Mouse (Mus musculus) neural tube, embryonic 14.5 days (tissue): ENCODE results near the gene Dpm2. TPM values are rescaled to one million over a fixed set of nuclear protein-coding genes. Genes with fewer than 3 reads are reported as not detected.

Experiments used
- ATAC-seq: fragments of 200-750 bp; cut with Nextera tagmentation; 2 replicates; pipeline ENCODE4 v1.8.0; 2017; ENCODE audit warnings: low read depth, mild to moderate bottlenecking, moderate TSS enrichment, moderate library complexity
- H3K27ac ChIP-seq: fragments of 300-500 bp; sonication (generic); 2 replicates; pipeline ENCODE4 v1.5.1; 2014; ENCODE audit warnings: low read depth, mild to moderate bottlenecking, control low read depth, low read length, moderate library complexity, mixed read lengths
- H3K27me3 ChIP-seq: fragments of 300-500 bp; sonication (generic); 2 replicates; pipeline ENCODE4 v1.6.1; 2014; ENCODE audit warnings: low read length; ENCODE audit not compliant: control insufficient read depth, insufficient read depth
- H3K36me3 ChIP-seq: fragments of 300-500 bp; sonication (generic); 2 replicates; pipeline ENCODE4 v1.6.1; 2014; ENCODE audit warnings: low read length, mixed read lengths; ENCODE audit not compliant: control insufficient read depth, insufficient read depth
- H3K4me1 ChIP-seq: fragments of 300-500 bp; sonication (generic); 2 replicates; pipeline ENCODE4 v1.6.1; 2014; ENCODE audit warnings: low read length; ENCODE audit not compliant: control insufficient read depth, insufficient read depth
- H3K4me2 ChIP-seq: fragments of 300-500 bp; sonication (generic); 2 replicates; pipeline ENCODE4 v1.6.1; 2014; ENCODE audit warnings: mild to moderate bottlenecking, low read depth, low read length, control low read depth
- H3K4me3 ChIP-seq: fragments of 300-500 bp; sonication (generic); 2 replicates; pipeline ENCODE4 v1.5.1; 2014; ENCODE audit warnings: low read depth, low read length, control low read depth, mixed read lengths
- H3K9ac ChIP-seq: fragments of 300-500 bp; sonication (generic); replicated peaks from 2 replicates; pipeline ENCODE4 v1.6.1; 2014; ENCODE audit warnings: low read depth, mild to moderate bottlenecking, control low read depth, low read length, mixed read lengths
- H3K9me3 ChIP-seq: fragments of 300-500 bp; sonication (generic); 2 replicates; pipeline ENCODE4 v1.6.1; 2016; ENCODE audit warnings: low read length; ENCODE audit not compliant: control insufficient read depth
- WGBS: fragments of 180-500 bp; shearing (Covaris S2); extraction: QIAGEN DNeasy Blood & Tissue Kit; methylation state at CpG from one replicate; pipeline ENCODE4 v1.1.7; 2014; 5-methylcytosine and 5-hydroxymethylcytosine counted together
- polyA plus RNA-seq: library from polyadenylated mRNA; unstranded; fragments of >200 nt; fragmentation: Nextera tagmentation; extraction: Ambion mirVana; gene quantifications from 2 replicates; pipeline ENCODE4 v1.2.1, GENCODE M21; 2014

Gene Dpm2
- polyA plus RNA-seq, 1 experiment from 2014 or later: 157 TPM

- peaks cover 12% of the 10 kb centered on the region; the same call in 1 of the 2 replicates for H3K4me1 ChIP-seq
- WGBS: 78% methylated on average over 7 of the region's 7 CpGs
- no peak overlapping the region for H3K4me3 ChIP-seq
- no peak overlapping the region for H3K9ac ChIP-seq
- H3K9me3 ChIP-seq: no peaks in the 10 kb centered on the region
- no peak overlapping the region for H3K4me2 ChIP-seq
- H3K27ac ChIP-seq: no peak overlapping the region
- no peaks in the 10 kb centered on the region for H3K36me3 ChIP-seq
- H3K27me3 ChIP-seq: no peaks in the 10 kb centered on the region
- no peak for ATAC-seq
Observed at GRCm38 (mm10) chr2:32553592-32554148, 17.0 kb upstream of the Dpm2 start.

- Histone ChIP-seq H3K4me1 (peaks cover 16% of the 10 kb centered on the region; the same call in 1 of the 2 replicates), H3K4me2 (no peak overlapping the region), H3K4me3 (no peak overlapping the region), H3K9ac (no peak overlapping the region), H3K27me3 (no peaks in the 10 kb centered on the region), H3K27ac (no peak overlapping the region), H3K9me3 (no peaks in the 10 kb centered on the region), H3K36me3 (no peaks in the 10 kb centered on the region)
- 39% methylated on average over 4 of the region's 4 CpGs for WGBS
- no peak for ATAC-seq
Observed at GRCm38 (mm10) chr2:32555484-32555883, 15.2 kb upstream of the Dpm2 start.

- Histone ChIP-seq H3K27me3 (no peaks in the 10 kb centered on the region), H3K27ac (peak overlapping the region; percentile 16; the same call in 1 of the 2 replicates), H3K9me3 (no peaks in the 10 kb centered on the region), H3K9ac (no peak overlapping the region), H3K4me1 (peaks cover 14% of the 10 kb centered on the region; the same call in 1 of the 2 replicates), H3K4me3 (no peak overlapping the region), H3K4me2 (no peak overlapping the region), H3K36me3 (no peaks in the 10 kb centered on the region)
- WGBS: 67% methylated on average over 7 of the region's 7 CpGs
- ATAC-seq: no peak
Observed at GRCm38 (mm10) chr2:32556019-32556418, 14.6 kb upstream of the Dpm2 start.

- Histone ChIP-seq H3K4me2 (no peak overlapping the region), H3K27me3 (no peaks in the 10 kb centered on the region), H3K36me3 (peaks cover 11% of the 10 kb centered on the region; the same call in 1 of the 2 replicates), H3K9me3 (no peaks in the 10 kb centered on the region), H3K27ac (peak overlapping the region; percentile 71), H3K9ac (no peak overlapping the region), H3K4me1 (peaks cover 14% of the 10 kb centered on the region; the same call in 1 of the 2 replicates), H3K4me3 (no peak overlapping the region)
- 3% methylated on average over 5 of the region's 5 CpGs for WGBS
- ATAC-seq: peak; percentile 87
Observed at GRCm38 (mm10) chr2:32559570-32559969, 11.1 kb upstream of the Dpm2 start.

- no peak for ATAC-seq
- no peaks in the 10 kb centered on the region for H3K9me3 ChIP-seq
Observed at GRCm38 (mm10) chr2:32566536-32567063, 4.1 kb upstream of the Dpm2 start.

GRCm38 (mm10) chr2:32568149-32568548 lies 2.5 kb upstream of the Dpm2 start:
- Histone ChIP-seq H3K9ac (0 out of 2 replicates have a peak overlapping the region, but pooled peaks have one; percentile 7), H3K4me3 (no peak overlapping the region), H3K4me2 (no peak overlapping the region), H3K27ac (no peak overlapping the region), H3K27me3 (no peaks in the 10 kb centered on the region), H3K9me3 (no peaks in the 10 kb centered on the region), H3K4me1 (peaks cover 11% of the 10 kb centered on the region), H3K36me3 (peaks cover 35% of the 10 kb centered on the region)
- ATAC-seq: no peak
- 78% methylated on average over 5 of the region's 5 CpGs for whole genome bisulfite sequencing

More at GRCm38 (mm10) chr2:32566536-32567063, 4.1 kb upstream of the Dpm2 start:
- Histone ChIP-seq H3K36me3 (peaks cover 36% of the 10 kb centered on the region), H3K27me3 (no peaks in the 10 kb centered on the region), H3K4me2 (no peak overlapping the region), H3K27ac (no peak overlapping the region), H3K4me1 (peaks cover 3% of the 10 kb centered on the region), H3K4me3 (no peak overlapping the region), H3K9ac (no peak overlapping the region)
- 45% methylated on average over 4 of the region's 4 CpGs for WGBS

GRCm38 (mm10) chr2:32568941-32569340 lies 1.7 kb upstream of the Dpm2 start:
- no peak overlapping the region for H3K9ac ChIP-seq
- H3K27me3 ChIP-seq: no peaks in the 10 kb centered on the region
- 89% methylated on average over 3 of the region's 3 CpGs for WGBS
- no peak overlapping the region for H3K27ac ChIP-seq
- H3K36me3 ChIP-seq: peaks cover 28% of the 10 kb centered on the region
- H3K4me1 ChIP-seq: peaks cover 11% of the 10 kb centered on the region
- H3K4me2 ChIP-seq: no peak overlapping the region
- ATAC-seq: no peak
- H3K9me3 ChIP-seq: no peaks in the 10 kb centered on the region
- H3K4me3 ChIP-seq: no peak overlapping the region

GRCm38 (mm10) chr2:32572196-32572595 lies 1.5 kb downstream of the Dpm2 start:
- Histone ChIP-seq H3K4me1 (peaks cover 11% of the 10 kb centered on the region), H3K9me3 (no peaks in the 10 kb centered on the region), H3K4me2 (no peak overlapping the region), H3K27me3 (no peaks in the 10 kb centered on the region), H3K4me3 (no peak overlapping the region), H3K36me3 (peaks cover 10% of the 10 kb centered on the region; the same call in 1 of the 2 replicates), H3K9ac (no peak overlapping the region), H3K27ac (no peak overlapping the region)
- WGBS: 93% methylated on average over 11 of the region's 11 CpGs
- no peak for ATAC-seq

GRCm38 (mm10) chr2:32574497-32574896 lies 3.8 kb downstream of the Dpm2 start, which contains the start of gene Pip5kl1:
Gene Pip5kl1 (plus strand): TSS chr2:32574797.
- 78% methylated on average over 6 of the region's 6 CpGs for WGBS
- H3K4me3 ChIP-seq: peak within 1 kb of the TSS; percentile 43
- peak within 1 kb of the TSS; percentile 94 for H3K4me2 ChIP-seq
- H3K4me1 ChIP-seq: peaks cover 11% of the 10 kb centered on the region
- no peak for ATAC-seq
- no peaks in the 10 kb centered on the region for H3K27me3 ChIP-seq
- no peaks in the 10 kb centered on the region for H3K36me3 ChIP-seq
- H3K27ac ChIP-seq: peak within 1 kb of the TSS; percentile 23; the same call in 1 of the 2 replicates
- no peaks in the 10 kb centered on the region for H3K9me3 ChIP-seq
- peak within 1 kb of the TSS; percentile 59 for H3K9ac ChIP-seq
